Mouse (Mus musculus) cerebellum, adult 2 months (tissue): Measurements from ENCODE around the gene Zmynd15.

ENCODE experiments used
- CTCF ChIP-seq: fragments of 200-500 bp; IDR thresholded peaks from 2 replicates; pipeline ENCODE4 v1.5.1; 2011; ENCODE audit warnings: low read depth, mild to moderate bottlenecking, control low read depth, low read length, moderate library complexity, borderline replicate concordance; ENCODE audit not compliant: insufficient read depth
- POLR2A ChIP-seq: fragments of 200-500 bp; IDR thresholded peaks from 2 replicates; pipeline ENCODE4 v1.6.1; 2011; ENCODE audit warnings: low read length, control low read depth, borderline replicate concordance; ENCODE audit not compliant: insufficient read depth

- no peak for TF ChIP-seq CTCF
- no peak for TF ChIP-seq POLR2A
These were observed 26.2 kb upstream of the Zmynd15 start for GRCm38 (mm10) chr11:70432895-70433568.
